Mouse (Mus musculus) neural tube, embryonic 15.5 days (tissue): ENCODE measurements at regions not wholly inside any gene's neighbourhood (a gene's known extent, or its start where the extent isn't known, plus 50 kb on each side); places are given as distances from the start of the nearest gene placed in this dataset.
"Not testable (repeated sequence)": the region's sequence is repeated elsewhere in the genome, so short reads cannot be mapped to it uniquely, and the experiment has no call there.

Experiments
- ATAC-seq: fragments of 200-750 bp; cut with Nextera tagmentation; 2 replicates; pipeline ENCODE4 v1.8.0; 2017; ENCODE audit warnings: mild to moderate bottlenecking, moderate TSS enrichment, moderate library complexity; ENCODE audit not compliant: low FRiP score
- H3K27ac ChIP-seq: fragments of 300-500 bp; sonication (generic); replicated peaks from 2 replicates; pipeline ENCODE4 v1.5.1; 2015; ENCODE audit warnings: mild to moderate bottlenecking, inconsistent platforms
- H3K27me3 ChIP-seq: fragments of 300-500 bp; sonication (generic); replicated peaks from 2 replicates; pipeline ENCODE4 v1.6.1; 2015; ENCODE audit warnings: inconsistent platforms
- H3K36me3 ChIP-seq: fragments of 300-500 bp; sonication (generic); 2 replicates; pipeline ENCODE4 v1.6.1; 2015; ENCODE audit warnings: inconsistent platforms
- H3K4me1 ChIP-seq: fragments of 300-500 bp; sonication (generic); 2 replicates; pipeline ENCODE4 v1.6.1; 2015; ENCODE audit warnings: inconsistent platforms
- H3K4me2 ChIP-seq: fragments of 300-500 bp; sonication (generic); 2 replicates; pipeline ENCODE4 v1.6.1; 2015; ENCODE audit warnings: inconsistent platforms, mild to moderate bottlenecking, moderate library complexity
- H3K4me3 ChIP-seq: fragments of 300-500 bp; sonication (generic); replicated peaks from 2 replicates; pipeline ENCODE4 v1.5.1; 2015; ENCODE audit warnings: mild to moderate bottlenecking, inconsistent platforms
- H3K9ac ChIP-seq: fragments of 300-500 bp; sonication (generic); replicated peaks from 2 replicates; pipeline ENCODE4 v1.6.1; 2015; ENCODE audit warnings: mild to moderate bottlenecking, inconsistent platforms
- H3K9me3 ChIP-seq: fragments of 300-500 bp; sonication (generic); replicated peaks from 2 replicates; pipeline ENCODE4 v1.6.1; 2016; ENCODE audit warnings: inconsistent platforms
- WGBS: fragments of 180-500 bp; shearing (Covaris S2); methylation state at CpG from one replicate; pipeline ENCODE4 v1.1.7; 2015; ENCODE audit warnings: mixed read lengths; 5-methylcytosine and 5-hydroxymethylcytosine counted together

DNA sequence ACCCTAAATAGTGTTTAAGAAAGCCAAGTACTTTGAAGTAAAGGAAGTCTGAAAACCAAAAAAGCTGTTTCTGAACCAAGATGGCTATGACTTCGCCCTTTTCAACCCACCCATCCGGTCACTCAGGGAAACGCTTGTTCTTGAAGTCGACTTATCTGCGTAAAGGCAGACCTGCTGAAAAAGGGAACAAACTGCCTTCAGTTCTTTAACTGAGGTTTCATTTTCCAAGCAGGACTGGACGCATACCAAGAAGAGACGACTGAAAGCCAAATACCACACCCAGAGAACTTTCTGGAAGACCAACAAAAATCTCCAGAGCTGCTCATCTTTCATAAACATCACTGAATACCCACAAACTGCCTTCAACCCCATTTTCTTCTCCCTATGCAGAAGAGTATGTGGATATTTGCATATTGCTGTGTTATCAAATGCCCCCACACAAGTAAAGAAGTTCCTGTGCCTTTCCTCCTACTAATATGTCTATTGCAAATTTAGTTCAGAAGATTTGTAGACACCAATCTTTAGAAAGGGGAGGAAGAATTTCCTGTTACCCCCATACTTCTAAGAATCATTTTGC is 103.5 kb upstream of the Fam3c start:
- no peak overlapping the region for H3K4me2 ChIP-seq
- no peak overlapping the region for H3K27ac ChIP-seq
- no peaks in the 10 kb centered on the region for H3K9me3 ChIP-seq
- WGBS: 94% methylated on average over 7 of the region's 7 CpGs
- H3K4me1 ChIP-seq: no peaks in the 10 kb centered on the region
- H3K9ac ChIP-seq: no peak overlapping the region
- no peak for ATAC-seq
- H3K36me3 ChIP-seq: no peaks in the 10 kb centered on the region
- H3K27me3 ChIP-seq: no peaks in the 10 kb centered on the region
- H3K4me3 ChIP-seq: no peak overlapping the region

- Histone ChIP-seq H3K9ac (no peak overlapping the region), H3K27ac (no peak overlapping the region), H3K27me3 (no peaks in the 10 kb centered on the region), H3K4me3 (no peak overlapping the region), H3K9me3 (no peaks in the 10 kb centered on the region), H3K4me2 (no peak overlapping the region), H3K36me3 (no peaks in the 10 kb centered on the region), H3K4me1 (no peaks in the 10 kb centered on the region)
- no peak for ATAC-seq
- 83% methylated on average over 2 of the region's 2 CpGs for WGBS
These were observed 96.2 kb upstream of the Fam3c start for GRCm38 (mm10) chr6:22452203-22452602.

GRCm38 (mm10) chr6:22450501-22450900 is 94.5 kb upstream of the Fam3c start:
- Histone ChIP-seq H3K4me1 (no peaks in the 10 kb centered on the region), H3K27me3 (no peaks in the 10 kb centered on the region), H3K27ac (no peak overlapping the region), H3K9me3 (no peaks in the 10 kb centered on the region), H3K4me3 (no peak overlapping the region), H3K36me3 (no peaks in the 10 kb centered on the region), H3K4me2 (no peak overlapping the region), H3K9ac (no peak overlapping the region)
- ATAC-seq: no peak

DNA sequence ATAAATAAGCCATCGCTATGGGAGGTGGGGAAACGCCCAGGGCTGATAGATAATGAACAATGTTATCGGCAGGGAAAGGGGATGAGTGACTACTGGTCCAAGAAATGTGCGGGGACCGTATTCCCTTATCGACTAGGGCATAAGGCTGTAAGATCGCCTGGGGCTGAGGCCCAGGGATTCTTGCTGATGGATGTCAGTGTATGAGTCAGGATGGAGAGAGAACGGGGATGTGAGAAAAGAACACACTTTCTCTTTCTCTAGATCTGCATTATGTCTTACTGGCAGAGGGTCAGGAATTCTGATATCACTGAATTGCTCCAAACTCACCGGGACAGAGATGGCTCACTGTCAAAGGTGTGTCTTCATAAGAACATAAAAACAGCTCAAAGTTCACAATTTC is 92.9 kb upstream of the Fam3c start:
- WGBS: 87% methylated on average over 9 of the region's 9 CpGs
- no peak for ATAC-seq

GRCm38 (mm10) chr6:22447636-22448035 is 91.6 kb upstream of the Fam3c start:
- 79% methylated on average over 2 of the region's 2 CpGs for WGBS
- H3K4me2 ChIP-seq: no peak overlapping the region
- ATAC-seq: no peak
- H3K4me1 ChIP-seq: no peaks in the 10 kb centered on the region
- no peak overlapping the region for H3K4me3 ChIP-seq
- no peak overlapping the region for H3K27ac ChIP-seq
- H3K9ac ChIP-seq: no peak overlapping the region
- H3K36me3 ChIP-seq: no peaks in the 10 kb centered on the region
- no peaks in the 10 kb centered on the region for H3K9me3 ChIP-seq
- H3K27me3 ChIP-seq: no peaks in the 10 kb centered on the region

More for the DNA sequence above, 92.9 kb upstream of the Fam3c start:
- H3K36me3 ChIP-seq: no peaks in the 10 kb centered on the region
- no peaks in the 10 kb centered on the region for H3K4me1 ChIP-seq
- no peaks in the 10 kb centered on the region for H3K27me3 ChIP-seq
- no peaks in the 10 kb centered on the region for H3K9me3 ChIP-seq
- H3K9ac ChIP-seq: no peak overlapping the region
- H3K27ac ChIP-seq: no peak overlapping the region
- H3K4me3 ChIP-seq: no peak overlapping the region
- H3K4me2 ChIP-seq: no peak overlapping the region

DNA sequence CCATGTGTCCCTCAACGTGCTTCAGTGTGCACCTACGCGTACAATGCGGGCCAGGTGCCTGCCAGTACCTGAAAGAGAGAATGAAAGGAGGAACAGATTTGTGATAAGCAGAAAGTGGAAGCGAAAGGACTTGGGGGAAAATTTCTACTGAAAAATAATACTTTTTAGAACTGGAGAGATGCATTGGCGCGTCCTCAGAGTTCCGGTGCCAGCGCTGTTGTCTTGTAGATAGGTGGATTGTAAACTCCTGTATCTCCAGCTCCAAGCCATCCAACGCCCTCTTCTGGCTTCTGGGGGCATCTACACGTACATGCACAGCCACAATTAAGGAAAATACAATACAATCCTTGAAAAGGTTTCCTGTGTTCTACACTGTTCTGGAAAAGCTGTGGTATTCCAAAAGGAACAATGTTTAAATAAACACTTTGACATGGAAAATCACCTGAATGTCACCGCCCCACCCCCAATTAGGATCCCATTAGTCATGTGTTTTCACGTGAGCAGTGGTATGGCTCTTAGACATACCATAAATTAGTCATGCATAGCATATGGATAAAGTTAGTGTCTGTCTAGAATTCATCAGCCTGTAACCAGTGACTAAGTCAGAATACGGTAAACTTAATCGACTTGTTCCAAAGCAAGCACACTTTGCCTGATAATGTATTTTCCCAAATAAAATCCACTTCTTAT is 90.7 kb upstream of the Fam3c start:
- no peaks in the 10 kb centered on the region for H3K4me1 ChIP-seq
- no peaks in the 10 kb centered on the region for H3K36me3 ChIP-seq
- no peak for ATAC-seq
- no peak overlapping the region for H3K9ac ChIP-seq
- no peaks in the 10 kb centered on the region for H3K27me3 ChIP-seq
- H3K4me3 ChIP-seq: no peak overlapping the region
- H3K9me3 ChIP-seq: no peaks in the 10 kb centered on the region
- H3K27ac ChIP-seq: no peak overlapping the region
- no peak overlapping the region for H3K4me2 ChIP-seq
- 86% methylated on average over 15 of the region's 15 CpGs for WGBS

GRCm38 (mm10) chr6:22444856-22445255 is 88.8 kb upstream of the Fam3c start:
- not testable (repeated sequence) for H3K27me3 ChIP-seq, H3K4me3 ChIP-seq, H3K4me1 ChIP-seq, H3K27ac ChIP-seq, H3K9ac ChIP-seq, H3K9me3 ChIP-seq, ATAC-seq, H3K36me3 ChIP-seq, H3K4me2 ChIP-seq
- WGBS: 88% methylated on average over 6 of the region's 6 CpGs

- Histone ChIP-seq H3K9me3 (no peaks in the 10 kb centered on the region), H3K4me2 (no peak overlapping the region), H3K36me3 (no peaks in the 10 kb centered on the region), H3K4me3 (no peak overlapping the region), H3K27ac (no peak overlapping the region), H3K27me3 (no peaks in the 10 kb centered on the region), H3K9ac (no peak overlapping the region), H3K4me1 (no peaks in the 10 kb centered on the region)
- no peak for ATAC-seq
- 93% methylated on average over 12 of the region's 12 CpGs for WGBS
These were observed 88.2 kb upstream of the Fam3c start for GRCm38 (mm10) chr6:22444220-22444619.

DNA sequence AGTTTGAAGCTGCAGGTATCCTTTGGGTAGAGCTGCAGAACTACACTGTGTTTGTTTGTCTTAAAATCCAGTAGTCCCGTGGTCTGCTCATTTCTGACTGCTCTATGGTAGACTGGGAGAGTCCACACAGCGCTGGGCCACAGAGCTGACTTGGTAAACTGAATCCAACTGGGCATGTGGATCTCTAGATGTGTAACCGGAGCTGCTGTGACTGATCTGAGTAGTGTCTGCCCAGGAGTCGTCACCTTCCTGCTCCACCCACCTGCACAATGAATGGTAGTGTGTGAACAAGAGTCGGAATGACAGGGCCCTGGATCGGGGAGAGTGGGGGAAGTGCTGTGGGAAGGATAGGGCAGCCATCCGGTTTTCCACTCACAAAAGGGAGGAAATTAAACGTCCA is 87.5 kb upstream of the Fam3c start:
- H3K27ac ChIP-seq: no peak overlapping the region
- H3K9me3 ChIP-seq: no peaks in the 10 kb centered on the region
- H3K4me1 ChIP-seq: no peaks in the 10 kb centered on the region
- ATAC-seq: no peak
- 51% methylated on average over 8 of the region's 8 CpGs for WGBS
- no peak overlapping the region for H3K9ac ChIP-seq
- no peaks in the 10 kb centered on the region for H3K36me3 ChIP-seq
- H3K4me2 ChIP-seq: no peak overlapping the region
- H3K4me3 ChIP-seq: no peak overlapping the region
- H3K27me3 ChIP-seq: no peaks in the 10 kb centered on the region

DNA sequence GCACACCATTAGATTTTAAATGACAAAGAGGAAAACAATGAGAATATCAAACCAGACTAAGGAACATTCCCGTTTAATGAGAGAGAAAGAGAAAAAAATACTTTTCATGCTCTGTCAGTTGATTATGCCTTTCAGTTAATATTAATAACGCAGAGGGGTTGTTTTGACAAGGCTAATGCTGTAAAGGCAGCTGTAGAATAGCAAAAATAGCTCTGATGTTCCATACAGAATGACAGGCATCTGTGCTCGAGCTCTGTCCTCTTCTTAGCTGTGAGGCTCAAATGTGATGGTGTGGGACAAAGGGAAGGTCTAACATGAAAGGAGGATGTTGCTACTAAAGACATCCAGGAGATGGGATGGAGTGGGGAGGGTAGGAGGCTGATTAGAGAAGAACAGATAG is 87.1 kb upstream of the Fam3c start:
- ATAC-seq: no peak
- no peaks in the 10 kb centered on the region for H3K9me3 ChIP-seq
- H3K4me3 ChIP-seq: no peak overlapping the region
- H3K36me3 ChIP-seq: no peaks in the 10 kb centered on the region
- no peak overlapping the region for H3K9ac ChIP-seq
- no peaks in the 10 kb centered on the region for H3K27me3 ChIP-seq
- H3K4me1 ChIP-seq: no peaks in the 10 kb centered on the region
- H3K4me2 ChIP-seq: no peak overlapping the region
- 75% methylated on average over 3 of the region's 3 CpGs for WGBS
- H3K27ac ChIP-seq: no peak overlapping the region

GRCm38 (mm10) chr6:22442591-22442990 is 86.5 kb upstream of the Fam3c start:
- Histone ChIP-seq H3K9me3 (no peaks in the 10 kb centered on the region), H3K9ac (no peak overlapping the region), H3K4me2 (no peak overlapping the region), H3K36me3 (no peaks in the 10 kb centered on the region), H3K27ac (no peak overlapping the region), H3K4me3 (no peak overlapping the region), H3K27me3 (no peaks in the 10 kb centered on the region), H3K4me1 (no peaks in the 10 kb centered on the region)
- ATAC-seq: no peak
- WGBS: 82% methylated on average over 8 of the region's 8 CpGs

DNA sequence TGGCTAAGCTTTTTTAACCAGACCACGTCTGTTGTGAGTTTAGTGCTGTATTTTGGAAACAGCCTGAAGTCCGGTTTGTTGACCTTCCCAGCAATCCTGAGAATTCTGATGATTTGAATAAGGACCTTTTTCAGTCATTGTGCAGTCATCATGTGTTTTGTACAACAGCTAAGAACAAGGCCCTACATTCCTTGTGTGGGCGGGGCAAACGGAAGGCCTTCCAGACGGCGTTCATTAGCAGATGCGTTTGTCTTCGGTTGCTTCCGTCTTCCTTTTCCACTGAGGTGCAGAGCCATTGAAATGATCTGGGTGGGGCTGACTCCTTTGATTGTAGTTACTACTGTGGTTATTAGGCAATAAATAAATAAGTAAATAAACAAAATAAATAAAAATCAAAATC is 83.8 kb upstream of the Fam3c start:
- no peak for ATAC-seq

More for the DNA sequence above, 83.8 kb upstream of the Fam3c start:
- H3K4me1 ChIP-seq: no peaks in the 10 kb centered on the region
- H3K27ac ChIP-seq: no peak overlapping the region
- H3K9ac ChIP-seq: no peak overlapping the region
- H3K4me2 ChIP-seq: no peak overlapping the region
- no peaks in the 10 kb centered on the region for H3K9me3 ChIP-seq
- no peak overlapping the region for H3K4me3 ChIP-seq
- H3K27me3 ChIP-seq: no peaks in the 10 kb centered on the region
- WGBS: 86% methylated on average over 9 of the region's 9 CpGs
- no peaks in the 10 kb centered on the region for H3K36me3 ChIP-seq
